Mouse (Mus musculus) stomach, postnatal 0 days (tissue): ENCODE measurements around the gene Zfhx3.

Experiments
- CTCF ChIP-seq: IDR thresholded peaks from 2 replicates; pipeline ENCODE4 v1.5.1; 2016; ENCODE audit warnings: antibody characterized with exemption, low read depth, mild to moderate bottlenecking, moderate library complexity
- EP300 ChIP-seq: optimal IDR thresholded peaks from 2 replicates; pipeline ENCODE3; 2016; ENCODE audit warnings: antibody characterized with exemption

DNA sequence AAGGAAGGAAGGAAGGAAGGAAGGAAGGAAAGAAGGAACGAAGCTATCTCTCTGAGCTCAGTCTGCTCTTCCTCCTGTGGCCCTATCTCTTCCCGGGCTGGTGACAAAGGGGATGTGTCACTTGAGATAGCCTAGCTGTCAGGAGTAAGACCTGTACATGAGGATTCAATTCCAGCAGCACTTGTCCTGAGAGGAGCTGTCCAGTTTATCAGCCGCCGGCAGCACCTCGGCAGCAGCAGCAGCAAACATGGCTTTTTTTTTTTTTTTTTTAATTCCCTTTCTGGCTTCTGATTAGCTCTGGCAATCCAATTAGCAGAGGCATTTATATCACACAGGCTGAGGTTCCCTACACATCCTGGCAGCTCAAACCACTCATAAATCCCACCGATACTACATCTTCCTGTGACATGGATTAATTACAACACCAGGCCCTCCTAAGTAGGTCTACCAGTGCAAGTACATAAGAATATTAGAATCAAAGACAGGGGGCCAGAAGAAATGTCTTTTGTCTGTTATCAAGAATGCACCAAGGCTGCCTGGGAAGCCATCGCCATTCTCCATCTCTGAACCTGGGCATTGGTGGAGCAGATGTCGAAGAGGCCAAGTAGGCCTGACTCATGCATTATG is 596.6 kb downstream of the Zfhx3 start:
- TF ChIP-seq CTCF (no peak), EP300 (no peak)
